Mouse (Mus musculus) kidney, embryonic 16.5 days (tissue): Measurements from ENCODE around the gene Fam71e2. TPM values are rescaled to one million over a fixed set of nuclear protein-coding genes. Genes with fewer than 3 reads are reported as not detected.
"Not testable (repeated sequence)": the region's sequence is repeated elsewhere in the genome, so short reads cannot be mapped to it uniquely, and the experiment has no call there.

Experiments
- ATAC-seq: fragments of 200-750 bp; cut with Nextera tagmentation; 2 replicates; pipeline ENCODE4 v1.8.0; 2017; ENCODE audit warnings: moderate TSS enrichment; ENCODE audit not compliant: low FRiP score, low TSS enrichment
- H3K27ac ChIP-seq: fragments of 300-500 bp; sonication (generic); 2 replicates; pipeline ENCODE4 v1.5.1; 2014; ENCODE audit warnings: low read length
- H3K27me3 ChIP-seq: fragments of 300-500 bp; sonication (generic); 2 replicates; pipeline ENCODE4 v1.6.1; 2014; ENCODE audit warnings: low read length, control low read depth, mixed read lengths; ENCODE audit not compliant: insufficient read depth
- H3K36me3 ChIP-seq: fragments of 300-500 bp; sonication (generic); 2 replicates; pipeline ENCODE4 v1.6.1; 2014; ENCODE audit warnings: low read length, control low read depth, mixed read lengths; ENCODE audit not compliant: insufficient read depth
- H3K4me1 ChIP-seq: fragments of 300-500 bp; sonication (generic); 2 replicates; pipeline ENCODE4 v1.6.1; 2014; ENCODE audit warnings: low read length, control low read depth, mixed read lengths; ENCODE audit not compliant: insufficient read depth
- H3K4me2 ChIP-seq: fragments of 300-500 bp; sonication (generic); replicated peaks from 2 replicates; pipeline ENCODE4 v1.6.1; 2014; ENCODE audit warnings: low read depth, low read length
- H3K4me3 ChIP-seq: fragments of 300-500 bp; sonication (generic); 2 replicates; pipeline ENCODE4 v1.5.1; 2014; ENCODE audit warnings: mild to moderate bottlenecking, low read length
- H3K9ac ChIP-seq: fragments of 300-500 bp; sonication (generic); replicated peaks from 2 replicates; pipeline ENCODE4 v1.6.1; 2014; ENCODE audit warnings: low read length
- H3K9me3 ChIP-seq: fragments of 300-500 bp; sonication (generic); 2 replicates; pipeline ENCODE4 v1.6.1; 2016; ENCODE audit warnings: low read length, control low read depth
- WGBS: fragments of 180-500 bp; shearing (Covaris S2); extraction: QIAGEN DNeasy Blood & Tissue Kit; methylation state at CpG from one replicate; pipeline ENCODE4 v1.1.7; 2014; 5-methylcytosine and 5-hydroxymethylcytosine counted together
- polyA plus RNA-seq: library from polyadenylated mRNA; unstranded; fragments of >200 nt; fragmentation: Nextera tagmentation; extraction: Ambion mirVana; gene quantifications from 2 replicates; pipeline ENCODE4 v1.2.1, GENCODE M21; 2015

Fam71e2 gene
- polyA plus RNA-seq, 1 experiment from 2014 or later = not detected

DNA sequence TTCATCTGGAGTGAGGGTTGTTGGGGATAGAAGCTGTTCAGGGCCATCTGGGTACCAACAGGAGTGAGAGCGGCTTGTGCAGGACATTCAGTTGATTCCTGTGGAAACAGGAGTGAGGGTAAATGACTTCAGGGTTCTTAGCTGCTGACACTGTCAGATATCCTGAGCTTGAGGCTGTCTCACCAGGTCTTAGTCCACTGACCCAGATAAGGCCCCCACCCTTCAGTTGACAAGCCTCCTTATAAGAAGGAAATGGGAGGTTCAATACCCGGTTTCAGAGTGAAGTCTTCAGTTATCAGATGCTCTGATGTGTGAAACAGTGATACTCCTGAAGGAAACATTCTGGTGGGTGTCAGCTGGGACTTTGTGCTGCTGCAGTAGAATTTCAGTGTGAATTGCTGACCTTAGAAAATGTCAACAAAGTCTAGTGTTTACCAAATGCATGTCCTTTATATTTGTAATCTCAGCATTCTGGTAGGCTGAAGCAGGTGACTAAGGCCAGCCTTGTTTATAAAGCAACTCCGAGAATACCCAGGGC lies 23.6 kb upstream of the Fam71e2 start:
- H3K4me3 ChIP-seq = peak overlapping the region; percentile 76
- peaks cover 18% of the 10 kb centered on the region for H3K4me1 ChIP-seq
- H3K27me3 ChIP-seq = no peaks in the 10 kb centered on the region
- H3K36me3 ChIP-seq = peaks cover 37% of the 10 kb centered on the region
- WGBS = 84% methylated on average over 3 of the region's 3 CpGs
- no peak overlapping the region for H3K27ac ChIP-seq
- no peak for ATAC-seq
- H3K4me2 ChIP-seq = peak overlapping the region; percentile 72; the same call in 1 of the 2 replicates
- H3K9ac ChIP-seq = peak overlapping the region; percentile 89
- no peaks in the 10 kb centered on the region for H3K9me3 ChIP-seq

DNA sequence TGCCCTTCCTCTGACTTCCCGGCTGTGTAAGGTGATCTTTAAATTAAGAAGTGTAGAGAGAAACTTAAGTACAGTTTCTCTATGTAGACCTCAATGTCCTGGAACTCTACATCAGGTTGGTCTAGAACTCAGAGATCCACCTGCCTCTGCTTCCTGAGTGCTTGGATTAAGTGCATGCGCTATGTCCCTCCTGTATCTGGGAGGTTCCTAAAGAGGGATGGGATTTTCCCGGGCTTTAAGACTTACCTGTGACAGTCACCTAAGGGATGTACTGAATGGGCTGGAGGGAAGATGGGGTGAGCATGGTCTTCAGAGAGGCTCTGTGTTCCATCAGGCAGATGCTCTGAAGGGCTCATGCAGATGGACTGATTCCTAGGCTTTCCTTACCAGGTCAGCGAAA lies 22.6 kb upstream of the Fam71e2 start:
- no peak for ATAC-seq
- 0 out of 2 replicates have a peak overlapping the region, but pooled peaks have one; percentile 92 for H3K27ac ChIP-seq
- peaks cover 22% of the 10 kb centered on the region for H3K4me1 ChIP-seq
- H3K4me3 ChIP-seq = peak overlapping the region; percentile 76
- no peaks in the 10 kb centered on the region for H3K27me3 ChIP-seq
- H3K9ac ChIP-seq = peak overlapping the region; percentile 89
- no peaks in the 10 kb centered on the region for H3K9me3 ChIP-seq
- peak overlapping the region; percentile 72 for H3K4me2 ChIP-seq
- WGBS = 36% methylated on average over 4 of the region's 4 CpGs
- H3K36me3 ChIP-seq = peaks cover 37% of the 10 kb centered on the region

DNA sequence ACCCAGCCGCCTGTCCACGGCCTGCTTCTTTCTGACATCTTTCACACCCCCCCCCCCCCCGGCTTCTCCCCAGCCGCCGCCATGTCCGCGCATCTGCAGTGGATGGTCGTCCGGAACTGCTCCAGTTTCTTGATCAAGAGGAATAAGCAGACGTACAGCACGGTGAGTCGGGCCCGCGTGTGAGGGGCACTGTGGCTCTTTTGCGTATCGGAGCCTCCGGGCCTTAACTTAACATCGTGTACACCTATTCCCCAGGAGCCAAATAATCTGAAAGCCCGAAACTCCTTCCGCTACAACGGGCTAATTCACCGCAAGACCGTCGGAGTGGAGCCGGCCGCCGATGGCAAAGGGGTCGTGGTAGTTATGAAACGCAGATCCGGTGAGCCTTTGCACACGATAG lies 22.1 kb upstream of the Fam71e2 start:
- Histone ChIP-seq H3K9ac (peak overlapping the region; percentile 89), H3K4me3 (peak overlapping the region; percentile 76), H3K36me3 (peaks cover 37% of the 10 kb centered on the region), H3K27ac (peak overlapping the region; percentile 92), H3K4me1 (peaks cover 26% of the 10 kb centered on the region), H3K4me2 (peak overlapping the region; percentile 72)
- under 1% methylated on average over 31 of the region's 31 CpGs for WGBS
- H3K27me3 ChIP-seq, ATAC-seq, H3K9me3 ChIP-seq: not testable (repeated sequence)

DNA sequence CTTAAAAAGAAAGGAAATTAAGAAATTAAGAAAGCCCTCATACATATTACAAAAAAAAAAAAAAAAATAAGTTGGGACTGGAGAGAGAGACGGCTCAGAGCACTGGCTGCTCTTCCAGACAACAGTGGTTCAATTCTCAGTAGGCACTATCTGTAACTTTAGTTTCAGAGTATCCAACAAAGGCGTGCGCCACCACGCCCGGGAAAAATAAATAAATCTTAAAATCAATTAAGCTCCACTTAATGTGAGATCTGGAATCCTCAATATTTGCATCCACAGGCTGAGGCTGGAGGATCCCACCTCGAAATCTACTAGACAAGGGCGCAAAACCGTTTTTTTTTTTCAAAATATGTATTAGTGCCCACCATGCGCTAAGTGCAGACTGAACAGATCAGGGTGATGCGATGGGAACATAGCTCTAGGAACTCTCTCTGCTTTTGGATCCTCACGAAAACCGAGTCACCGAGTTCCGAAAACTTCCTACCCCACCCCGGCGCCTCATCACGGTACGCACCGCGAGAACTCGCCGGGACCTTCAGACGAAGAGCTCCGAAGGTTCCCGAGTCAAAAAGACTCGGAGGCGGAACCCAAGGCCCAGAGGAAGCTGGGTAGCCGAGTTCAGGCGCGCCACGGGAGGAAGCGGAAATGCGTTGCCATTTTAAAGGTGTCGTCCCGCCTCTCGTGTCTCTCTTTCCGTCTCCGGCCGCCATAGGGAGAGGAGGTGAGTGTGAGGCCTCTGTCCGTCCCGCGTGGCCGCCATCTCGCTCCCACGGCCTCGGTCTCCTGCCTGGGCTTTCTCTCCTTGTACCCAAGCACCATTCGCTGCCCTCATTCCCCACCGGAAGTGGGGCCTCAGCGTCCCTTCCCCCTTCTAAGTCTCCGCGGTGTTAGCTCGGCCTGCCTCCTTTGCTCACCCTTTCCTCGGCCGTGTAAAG lies 21.4 kb upstream of the Fam71e2 start, which contains the start of gene Rpl28:
Gene Rpl28, plus strand, starts transcription at position 597 of the 935 bp plus-strand sequence.
- peak; percentile 85 for ATAC-seq
- no peaks in the 10 kb centered on the region for H3K27me3 ChIP-seq
- WGBS = 1% methylated on average over 54 of the region's 54 CpGs

DNA sequence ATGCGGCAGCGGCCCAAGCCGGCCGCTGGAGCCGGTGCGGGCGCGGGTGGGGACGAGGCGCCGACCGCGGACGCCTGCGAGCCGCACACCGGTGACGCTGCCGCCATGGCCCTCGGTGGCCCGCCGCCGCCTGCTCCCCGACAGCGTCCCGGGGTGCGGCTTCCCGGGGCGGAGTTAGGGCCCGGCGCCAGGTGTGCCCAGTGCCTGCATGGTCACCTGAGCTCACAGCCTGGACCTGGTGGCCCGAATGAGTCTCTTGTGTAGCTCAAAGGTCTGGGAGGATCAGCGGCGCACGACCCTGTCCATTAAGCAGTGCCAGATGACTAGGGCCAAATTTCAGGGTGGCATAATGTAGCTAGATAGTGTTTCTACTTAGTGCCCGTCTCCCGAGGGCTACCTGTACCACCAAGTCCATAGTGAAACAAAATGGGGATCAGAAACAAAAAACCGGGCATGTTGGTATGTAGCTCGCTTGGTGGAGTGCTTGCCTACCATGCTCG lies 18.4 kb upstream of the Fam71e2 start, which contains the start of gene Tmem238:
Gene Tmem238, minus strand, starts transcription at position 221 of the 500 bp plus-strand sequence.
- WGBS = 6% methylated on average over 40 of the region's 40 CpGs
- no peaks in the 10 kb centered on the region for H3K9me3 ChIP-seq
- peak within 1 kb of the TSS; percentile 93 for H3K4me2 ChIP-seq
- H3K4me3 ChIP-seq = peak within 1 kb of the TSS; percentile 66
- H3K27ac ChIP-seq = peak within 1 kb of the TSS; percentile 82
- H3K9ac ChIP-seq = peak within 1 kb of the TSS; percentile 90
- no peaks in the 10 kb centered on the region for H3K27me3 ChIP-seq
- ATAC-seq = peak; percentile 37
- peaks cover 9% of the 10 kb centered on the region for H3K36me3 ChIP-seq
- peaks cover 23% of the 10 kb centered on the region for H3K4me1 ChIP-seq

More for the DNA sequence above, 21.4 kb upstream of the Fam71e2 start, which contains the start of gene Rpl28:
- H3K4me3 ChIP-seq = peak within 1 kb of the TSS; percentile 76
- peaks cover 27% of the 10 kb centered on the region for H3K4me1 ChIP-seq
- peak within 1 kb of the TSS; percentile 72 for H3K4me2 ChIP-seq
- peak within 1 kb of the TSS; percentile 89 for H3K9ac ChIP-seq
- peaks cover 35% of the 10 kb centered on the region for H3K36me3 ChIP-seq
- H3K27ac ChIP-seq = peak within 1 kb of the TSS; percentile 98
- no peaks in the 10 kb centered on the region for H3K9me3 ChIP-seq

DNA sequence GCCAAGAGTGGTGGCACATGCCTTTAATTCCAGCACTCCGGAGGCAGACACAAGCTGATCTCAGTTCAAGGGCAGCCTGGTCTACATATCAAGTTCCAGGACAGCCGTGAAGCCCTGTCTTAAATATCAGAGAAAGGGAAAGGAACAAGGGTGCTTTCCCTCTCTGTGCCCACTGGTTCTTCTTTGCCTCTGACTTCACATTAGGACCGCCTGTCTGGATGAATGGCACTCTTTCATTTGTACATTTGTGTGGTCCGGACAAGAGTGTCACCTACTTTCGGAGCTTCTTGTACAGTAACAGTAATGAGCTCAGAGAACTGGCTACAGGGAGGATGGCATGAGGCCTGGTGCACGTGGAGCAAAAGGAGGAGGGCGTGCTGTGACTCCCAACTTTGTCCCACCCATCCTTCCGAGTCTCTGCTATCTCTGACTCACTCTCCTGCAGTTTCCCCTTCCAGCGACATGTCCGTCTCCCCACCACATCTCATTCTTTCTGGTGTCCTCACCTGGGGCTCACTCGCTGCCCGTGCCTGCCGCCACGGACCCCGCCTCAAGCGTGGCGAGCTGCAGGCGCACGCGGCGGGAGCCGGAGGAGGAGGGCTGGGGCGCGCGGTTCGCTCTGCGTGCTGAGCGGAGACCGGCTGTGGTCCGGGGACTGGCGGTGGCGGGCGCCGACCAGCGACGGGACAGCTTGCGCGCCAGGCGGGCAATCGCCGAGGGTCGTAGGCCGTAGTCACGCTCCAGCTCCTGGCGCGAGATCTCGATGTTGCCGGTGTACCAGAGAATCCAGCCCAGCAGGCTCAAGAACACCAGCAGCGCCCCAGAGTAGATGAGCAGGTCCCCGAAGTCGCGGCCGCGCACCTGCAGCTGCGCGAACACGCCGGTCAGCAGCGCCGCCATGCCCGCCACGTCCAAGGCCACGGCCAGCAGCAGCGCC lies 17.7 kb upstream of the Fam71e2 start:
- peak; percentile 58 for ATAC-seq
- peak overlapping the region; percentile 93 for H3K4me2 ChIP-seq
- no peaks in the 10 kb centered on the region for H3K9me3 ChIP-seq
- H3K27ac ChIP-seq = peak overlapping the region; percentile 82
- peak overlapping the region; percentile 66 for H3K4me3 ChIP-seq
- peaks cover 16% of the 10 kb centered on the region for H3K4me1 ChIP-seq
- under 1% methylated on average over 60 of the region's 64 CpGs for WGBS
- H3K36me3 ChIP-seq = 0 out of 2 replicates have a peak, but pooled peaks cover 3% of the 10 kb centered on the region
- no peaks in the 10 kb centered on the region for H3K27me3 ChIP-seq
- H3K9ac ChIP-seq = peak overlapping the region; percentile 90

DNA sequence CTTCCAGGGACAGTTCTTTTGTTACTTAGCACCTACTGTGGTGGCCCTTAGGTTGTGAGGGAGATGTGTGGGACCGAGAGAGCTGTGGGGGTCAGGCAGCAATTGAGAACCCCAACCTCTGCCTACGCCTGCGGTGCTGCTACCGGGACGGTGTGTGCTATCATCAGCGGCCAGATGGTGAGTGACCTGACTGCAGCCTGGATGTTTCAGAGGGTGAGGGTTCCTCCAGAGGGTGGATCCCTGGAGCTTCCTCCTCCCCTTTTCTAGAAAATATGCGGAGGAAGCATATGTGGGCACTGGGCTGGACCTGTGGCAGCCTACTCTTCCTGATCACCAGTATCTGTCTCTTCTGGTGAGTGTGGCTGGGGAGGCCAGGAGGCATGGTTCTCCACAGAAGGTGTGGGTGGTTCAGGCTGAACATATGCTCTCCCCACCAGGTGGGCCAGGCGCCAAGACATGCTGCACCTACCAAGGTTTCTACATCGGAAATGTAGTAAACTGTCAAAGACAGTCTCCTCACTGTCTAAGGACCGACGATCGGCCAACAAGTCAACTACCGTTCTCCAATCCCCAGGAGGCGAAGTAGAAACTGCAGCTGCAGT lies 12.7 kb upstream of the Fam71e2 start:
- H3K4me1 ChIP-seq = peaks cover 12% of the 10 kb centered on the region
- H3K36me3 ChIP-seq = no peaks in the 10 kb centered on the region
- ATAC-seq = no peak
- no peak overlapping the region for H3K4me2 ChIP-seq
- H3K27me3 ChIP-seq = peaks cover 2% of the 10 kb centered on the region
- no peak overlapping the region for H3K9ac ChIP-seq
- H3K9me3 ChIP-seq = no peaks in the 10 kb centered on the region
- H3K4me3 ChIP-seq = no peak overlapping the region
- no peak overlapping the region for H3K27ac ChIP-seq
- 80% methylated on average over 14 of the region's 14 CpGs for WGBS

DNA sequence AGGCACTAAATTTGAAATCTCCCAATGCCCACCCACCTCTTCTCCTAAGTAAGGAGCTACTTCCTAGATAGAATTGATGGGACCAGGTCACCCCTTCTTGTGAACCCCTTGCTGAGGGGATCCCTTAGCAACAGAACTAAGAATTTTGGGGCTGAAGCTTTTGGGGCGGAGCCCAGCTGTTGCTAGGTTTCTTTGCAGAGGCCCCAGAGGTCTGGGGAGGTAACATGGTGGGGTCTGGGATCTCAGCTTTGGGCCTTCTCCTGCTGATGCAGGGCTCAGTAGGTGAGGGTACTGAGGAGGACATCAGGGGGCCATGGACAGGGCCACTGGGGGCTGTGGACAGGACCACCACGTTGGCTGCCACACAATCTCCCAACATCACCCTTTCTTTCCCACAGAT lies 11.7 kb upstream of the Fam71e2 start, which contains the start of the genes Il11 and Tmem190:
Gene Il11, minus strand, starts transcription at position 101 of the 400 bp plus-strand sequence.
Gene Tmem190, plus strand, starts transcription at position 179 of the 400 bp plus-strand sequence.
- Histone ChIP-seq H3K9me3 (no peaks in the 10 kb centered on the region), H3K4me2 (no peak within 1 kb of the TSS), H3K4me3 (no peak within 1 kb of the TSS), H3K36me3 (no peaks in the 10 kb centered on the region), H3K4me1 (peaks cover 10% of the 10 kb centered on the region), H3K9ac (peak within 1 kb of the TSS; percentile 23; the same call in 1 of the 2 replicates), H3K27me3 (peaks cover 12% of the 10 kb centered on the region), H3K27ac (no peak within 1 kb of the TSS)
- ATAC-seq = no peak
- 79% methylated on average over 2 of the region's 2 CpGs for WGBS
